23 mouse cellular contexts compared by ENCODE assay signal in the genomic region with DNA sequence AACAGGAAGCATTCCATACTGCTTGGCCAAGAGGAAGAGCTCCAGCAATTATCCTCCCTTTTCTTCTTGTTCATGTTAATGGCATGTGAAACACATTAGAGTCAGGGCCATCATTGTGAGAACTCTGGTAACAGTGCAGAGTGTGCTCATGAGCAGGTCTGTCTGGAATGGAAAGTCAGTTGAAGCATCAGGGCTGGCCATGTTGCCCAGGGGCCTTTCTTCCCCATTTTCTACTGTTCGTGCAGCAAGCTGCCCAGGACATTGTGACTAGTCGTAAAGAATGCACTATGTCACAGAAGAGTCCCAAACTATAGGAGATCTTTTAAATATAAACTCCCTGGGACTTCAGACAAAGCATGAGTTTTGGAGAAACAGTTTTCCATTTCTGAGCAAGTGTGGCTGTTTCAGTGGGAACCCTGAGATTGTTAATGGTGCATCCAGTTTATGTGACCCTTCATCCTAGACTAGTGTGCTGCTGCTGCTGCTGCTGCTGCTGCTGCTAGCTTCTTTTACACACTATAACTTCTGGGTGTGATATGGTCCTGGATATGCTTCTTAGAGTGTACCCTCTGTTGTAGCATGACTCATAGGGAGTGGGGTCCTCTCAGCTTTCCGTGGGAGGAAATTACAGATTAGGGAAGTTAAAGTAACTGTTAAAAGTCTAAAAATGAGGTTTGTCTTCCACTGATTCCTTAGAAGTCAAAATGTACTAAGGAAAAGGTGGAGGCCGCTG.
"Had no signal": no experiment of that assay in that cellular context is flagged by ENCODE, and none has a peak within 500 bp of the region (broad histone marks: within the 10 kb centered on the region; RNA-seq: fewer than 3 reads in every experiment).

No protein-coding gene starts in this region.

- ATAC-seq: hindbrain, postnatal 0 days; intestine, postnatal 0 days had no signal

- H3K27ac ChIP-seq: gastrocnemius, adult 2 months; heart, adult 2 months; heart, embryonic 13.5 days; heart, embryonic 15.5 days; hindbrain, embryonic 13.5 days; hindbrain, embryonic 15.5 days; hindbrain, postnatal 0 days; kidney, embryonic 15.5 days; kidney, postnatal 0 days; limb, embryonic 13.5 days; limb, embryonic 15.5 days; liver, embryonic 13.5 days had no signal

- DNase-seq: gastrocnemius, adult 2 months; gastrocnemius, postnatal 10 days; gastrocnemius, postnatal 25 days; heart, adult 2 months; heart, postnatal 36 days; kidney, adult 18-20 months; kidney, adult 8-10 months; kidney, postnatal 14 days; kidney, postnatal 36 days; layer of hippocampus, adult 9-11 months; layer of hippocampus, postnatal 36 days; left cerebral cortex, postnatal 4 days; liver, embryonic 13.5 days had no signal

- H3K36me3 ChIP-seq: heart, embryonic 13.5 days; heart, embryonic 15.5 days; hindbrain, embryonic 13.5 days; hindbrain, embryonic 15.5 days; kidney, embryonic 15.5 days; limb, embryonic 13.5 days; limb, embryonic 15.5 days; liver, embryonic 13.5 days had no signal

- H3K27me3 ChIP-seq: heart, embryonic 13.5 days; heart, embryonic 15.5 days; hindbrain, embryonic 13.5 days; hindbrain, embryonic 15.5 days; kidney, embryonic 15.5 days; liver, embryonic 13.5 days had no signal

- H3K4me1 ChIP-seq: heart, embryonic 15.5 days; hindbrain, embryonic 15.5 days had no signal

- H3K4me3 ChIP-seq: gastrocnemius, adult 2 months; heart, adult 2 months; heart, embryonic 13.5 days; heart, embryonic 15.5 days; hindbrain, embryonic 13.5 days; hindbrain, embryonic 15.5 days; kidney, embryonic 15.5 days; limb, embryonic 13.5 days; limb, embryonic 15.5 days; liver, embryonic 13.5 days had no signal
